Mouse (Mus musculus) central nervous system, embryonic 14 days (tissue): ENCODE results near the gene Eng. TPM values are rescaled to one million over a fixed set of nuclear protein-coding genes. Genes with fewer than 3 reads are reported as not detected.

Source experiments
- polyA plus RNA-seq: library from polyadenylated mRNA; depleted of rRNA; stranded (reverse); fragments of >200 nt; gene quantifications from 2 replicates; pipeline ENCODE4 v1.2.3, GENCODE M21; 2012; rRNA removed

Eng gene
- polyA plus RNA-seq: 24.4 and 31.1 TPM in 2 replicates

GRCm38 (mm10) chr2:32646379-32647056 is at the start of gene Eng:
Gene Eng, plus strand, starts transcription at chr2:32646595.

GRCm38 (mm10) chr2:32599409-32599808 is 47.0 kb upstream of the Eng start, which contains the start of gene St6galnac6:
Gene St6galnac6, plus strand, starts transcription at chr2:32599709.

GRCm38 (mm10) chr2:32621517-32621859 is 24.9 kb upstream of the Eng start, which contains the start of gene Ak1:
Gene Ak1, plus strand, starts transcription at chr2:32621758.

GRCm38 (mm10) chr2:32704021-32704421 is 57.6 kb downstream of the Eng start, which contains the start of gene Fpgs:
Gene Fpgs, minus strand, starts transcription at chr2:32704145.

GRCm38 (mm10) chr2:32712934-32713817 is 66.8 kb downstream of the Eng start, which contains the start of gene Cdk9:
Gene Cdk9, minus strand, starts transcription at chr2:32713076.

GRCm38 (mm10) chr2:32720681-32721229 is 74.4 kb downstream of the Eng start, which contains the start of gene Sh2d3c:
Gene Sh2d3c, plus strand, starts transcription at chr2:32721055.

Other genes starting within 250 kb of the Eng start
- gene Naif1, start 196.1 kb upstream of the Eng start, polyA plus RNA-seq: 3.7 and 4.0 TPM in 2 replicates
- gene Slc25a25, start 195.2 kb upstream of the Eng start, polyA plus RNA-seq: 36.9 and 37.6 TPM in 2 replicates
- gene Fam102a, start 111.3 kb upstream of the Eng start, polyA plus RNA-seq: 8.6 and 10.4 TPM in 2 replicates
- gene Dpm2, start 75.7 kb upstream of the Eng start, polyA plus RNA-seq: 162 and 163 TPM in 2 replicates
- 12.2 and 12.4 TPM in 2 replicates for gene Pip5kl1, start 71.8 kb upstream of the Eng start, polyA plus RNA-seq
- gene 9430097D07Rik, start 70.9 kb upstream of the Eng start, polyA plus RNA-seq: 0.16 and 0.17 TPM in 2 replicates
- 17.9 and 23.0 TPM in 2 replicates for gene St6galnac4, start 59.5 kb upstream of the Eng start, polyA plus RNA-seq
- gene St6galnac6, start 46.9 kb upstream of the Eng start, polyA plus RNA-seq: 20.1 and 25.6 TPM in 2 replicates
- gene Ak1, start 24.8 kb upstream of the Eng start, polyA plus RNA-seq: 35.9 and 36.5 TPM in 2 replicates
- 35.7 and 45.6 TPM in 2 replicates for gene Fpgs, start 57.5 kb downstream of the Eng start, polyA plus RNA-seq
- 243 and 261 TPM in 2 replicates for gene Cdk9, start 66.5 kb downstream of the Eng start, polyA plus RNA-seq
- gene Sh2d3c, start 74.5 kb downstream of the Eng start, polyA plus RNA-seq: 43.8 and 50.4 TPM in 2 replicates
- 3.1 TPM in 2 replicates for gene 6330409D20Rik, start 94.4 kb downstream of the Eng start, polyA plus RNA-seq
- gene Tor2a, start 110.6 kb downstream of the Eng start, polyA plus RNA-seq: 66.0 and 68.9 TPM in 2 replicates
- gene Ttc16, start 129.0 kb downstream of the Eng start, polyA plus RNA-seq: 1.2 and 1.7 TPM in 2 replicates
- 8.2 and 9.7 TPM in 2 replicates for gene Ptrh1, start 129.2 kb downstream of the Eng start, polyA plus RNA-seq
- 0.41 and 1.1 TPM in 2 replicates for gene Cfap157, start 137.8 kb downstream of the Eng start, polyA plus RNA-seq
- 156 and 171 TPM in 2 replicates for gene Stxbp1, start 200.7 kb downstream of the Eng start, polyA plus RNA-seq
- 40.9 and 49.2 TPM in 2 replicates for gene Fam129b, start 229.5 kb downstream of the Eng start, polyA plus RNA-seq